Mouse (Mus musculus) kidney, postnatal 14 days (tissue): ENCODE data around the gene Hkdc1.
"Not testable (repeated sequence)": the region's sequence is repeated elsewhere in the genome, so short reads cannot be mapped to it uniquely, and the experiment has no call there.

Source experiments
- DNase-seq: peaks from one replicate; pipeline ENCODE4 v3.0.0; 2022; ENCODE audit warnings: mixed read lengths

The Hkdc1 gene

DNA sequence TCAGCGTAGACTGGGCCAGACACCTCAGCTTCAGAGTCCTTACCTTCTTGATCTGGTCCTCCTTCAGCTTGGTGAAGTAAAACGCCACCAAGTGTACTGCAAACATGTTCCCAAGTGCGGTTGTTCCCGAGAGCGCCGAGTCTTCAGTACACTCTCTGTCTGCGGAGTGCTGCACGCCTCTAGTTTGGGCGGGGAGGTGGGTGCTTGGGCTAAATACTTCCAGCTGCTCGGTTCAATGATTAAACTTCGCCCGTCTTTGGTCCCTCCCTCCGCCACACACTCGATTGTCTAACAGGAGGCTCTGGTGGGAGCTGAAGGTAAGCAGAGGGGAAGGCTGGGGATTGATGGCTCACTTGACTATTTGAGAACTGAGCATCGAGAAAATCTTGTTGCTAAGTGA lies at the start of gene Hkdc1:
TSS of gene Hkdc1 (minus strand) at position 237 of the 400 bp plus-strand sequence.
- peak; percentile 22 for DNase-seq

DNA sequence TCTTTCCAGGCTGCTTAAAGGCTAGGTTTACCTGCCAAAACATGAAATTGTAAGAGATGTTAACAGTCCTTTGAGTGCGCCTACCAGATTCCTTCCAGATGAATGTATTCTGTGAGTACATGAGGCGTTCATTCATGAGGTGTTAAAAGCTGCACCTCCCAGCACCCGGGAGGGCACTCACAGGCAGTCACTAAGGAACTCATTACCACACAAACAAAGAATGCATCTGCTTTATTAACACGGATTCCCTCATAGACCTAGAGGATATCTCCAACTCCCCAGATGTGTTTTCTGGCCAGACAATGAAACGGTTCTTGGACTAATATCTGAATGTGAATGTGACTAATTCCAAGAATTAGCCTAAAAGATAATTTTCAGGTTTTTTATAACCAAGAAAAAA lies 48.8 kb upstream of the Hkdc1 start:
- DNase-seq, result no peak

DNA sequence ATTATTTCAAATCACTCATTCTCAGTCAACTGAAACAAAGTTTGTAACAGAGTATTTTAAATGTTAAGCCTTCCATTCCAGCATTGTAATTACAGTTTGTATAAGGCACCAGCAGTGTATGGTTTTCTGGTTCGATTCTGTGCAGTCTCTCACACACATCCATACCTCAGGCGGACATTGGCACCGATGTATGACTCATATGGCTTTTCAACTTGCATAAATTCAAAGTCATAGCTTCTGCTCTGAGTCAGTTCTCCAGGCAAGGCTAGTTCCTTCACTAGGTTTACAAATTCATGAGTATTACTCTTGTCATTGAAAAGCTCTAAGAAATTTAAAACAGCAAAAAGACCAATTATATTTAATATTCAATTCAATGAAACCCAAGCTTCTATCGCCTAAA lies 47.4 kb upstream of the Hkdc1 start:
- no peak for DNase-seq

DNA sequence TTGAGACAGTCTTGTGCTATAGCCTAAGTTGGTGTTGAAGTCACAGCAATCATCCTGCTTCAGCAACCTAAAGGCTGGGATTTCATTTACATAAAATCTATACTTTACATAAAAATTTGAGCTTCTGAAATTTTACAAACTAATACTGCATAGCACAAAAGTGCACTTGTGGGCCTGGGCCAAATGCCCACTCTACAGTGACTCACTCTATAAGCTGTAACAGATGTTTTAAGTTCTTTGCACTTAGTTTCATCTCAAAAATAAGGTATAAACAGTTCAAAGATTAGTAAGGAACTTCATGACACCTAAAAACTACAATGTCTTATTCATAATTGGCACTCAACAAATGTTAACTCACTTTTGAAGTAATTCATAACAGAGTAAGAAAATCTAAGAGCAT lies 39.0 kb upstream of the Hkdc1 start:
- DNase-seq, result no peak

DNA sequence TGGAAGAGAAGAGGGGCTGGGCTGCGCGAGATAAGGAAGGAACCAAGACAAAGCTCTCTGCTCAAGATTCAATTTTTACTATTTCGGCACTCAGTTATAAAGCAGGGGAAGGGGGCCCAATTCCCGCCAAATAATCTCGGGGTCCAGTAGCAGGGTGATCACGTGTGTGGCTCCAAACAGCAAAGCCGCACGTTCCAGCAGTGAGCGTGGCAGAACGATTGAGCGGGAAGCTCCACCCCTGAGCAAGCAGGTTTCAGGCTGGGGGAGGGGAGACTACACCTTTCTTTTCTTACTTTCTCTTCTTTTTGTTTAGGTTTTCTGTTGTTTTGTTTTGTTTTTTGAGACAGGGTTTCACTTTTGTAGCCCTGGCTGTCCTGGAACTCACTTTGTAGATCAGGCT lies 29.7 kb upstream of the Hkdc1 start:
- not testable (repeated sequence) for DNase-seq

DNA sequence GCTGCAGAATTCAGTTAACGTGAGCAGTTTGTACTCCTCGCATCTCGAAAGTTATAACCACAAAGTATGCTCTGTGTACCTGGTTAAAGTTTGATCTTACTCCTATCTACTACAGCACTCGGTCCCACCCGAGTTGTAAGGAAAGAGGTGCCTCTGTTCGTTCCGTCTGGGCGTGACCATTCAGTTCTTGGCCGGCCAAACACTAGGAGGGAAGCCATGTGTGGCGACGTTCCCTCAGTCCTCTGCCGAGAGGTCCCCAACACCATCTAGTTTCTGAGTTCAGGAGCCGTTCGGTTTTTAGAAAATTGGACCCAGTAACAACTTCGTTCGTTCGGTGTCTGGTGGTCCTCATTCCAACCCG lies 28.0 kb upstream of the Hkdc1 start:
- DNase-seq, result no peak

DNA sequence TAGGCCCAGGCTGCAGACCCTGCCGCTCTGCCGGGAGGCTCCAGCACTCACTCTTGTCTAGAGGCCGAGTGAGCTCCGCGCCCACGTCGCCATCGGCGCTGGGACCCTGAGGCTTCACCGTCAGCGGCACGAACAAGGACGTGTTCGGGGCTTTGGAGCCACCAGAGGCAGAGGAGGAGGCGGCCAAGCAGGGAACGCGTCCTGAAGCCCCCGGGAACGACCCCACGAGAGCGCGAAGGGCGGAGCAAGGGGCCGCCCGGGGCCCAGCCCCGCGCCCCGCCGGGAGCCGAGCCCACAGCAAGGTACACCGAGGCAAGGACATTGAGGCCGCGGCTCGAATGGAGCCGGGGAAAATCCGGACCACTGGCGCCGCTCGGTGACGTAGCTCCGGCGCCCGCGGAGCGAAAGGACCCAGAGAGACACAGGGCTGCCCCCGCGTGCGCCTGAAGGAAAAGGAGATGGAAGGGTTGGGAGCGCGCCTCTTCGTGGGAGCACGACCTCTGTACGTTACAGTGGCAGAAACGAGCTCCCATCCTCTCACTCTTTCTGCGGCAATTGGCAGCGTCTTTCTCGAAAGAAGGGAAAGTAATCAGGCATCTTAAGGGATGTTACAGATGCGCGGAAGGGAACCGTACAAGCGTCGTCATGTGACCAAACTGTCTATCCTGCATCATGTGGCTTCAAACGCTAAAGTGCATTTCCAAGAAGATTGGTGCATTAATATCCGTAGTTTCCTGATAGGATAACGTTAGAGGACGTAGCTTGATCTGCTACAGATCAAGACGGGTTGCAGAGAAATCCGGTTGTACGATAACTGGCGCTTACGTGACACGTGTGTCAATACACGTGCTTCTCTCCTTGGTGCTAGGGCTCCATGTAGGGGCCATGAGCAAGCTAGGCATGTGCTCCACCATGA lies 27.3 kb upstream of the Hkdc1 start, which contains the start of the genes 4930507D05Rik and Supv3l1:
TSS of gene 4930507D05Rik (plus strand) at position 126 of the 916 bp plus-strand sequence.
TSS of gene Supv3l1 (minus strand) at position 375 of the 916 bp plus-strand sequence.
- peak; percentile 93 for DNase-seq

DNA sequence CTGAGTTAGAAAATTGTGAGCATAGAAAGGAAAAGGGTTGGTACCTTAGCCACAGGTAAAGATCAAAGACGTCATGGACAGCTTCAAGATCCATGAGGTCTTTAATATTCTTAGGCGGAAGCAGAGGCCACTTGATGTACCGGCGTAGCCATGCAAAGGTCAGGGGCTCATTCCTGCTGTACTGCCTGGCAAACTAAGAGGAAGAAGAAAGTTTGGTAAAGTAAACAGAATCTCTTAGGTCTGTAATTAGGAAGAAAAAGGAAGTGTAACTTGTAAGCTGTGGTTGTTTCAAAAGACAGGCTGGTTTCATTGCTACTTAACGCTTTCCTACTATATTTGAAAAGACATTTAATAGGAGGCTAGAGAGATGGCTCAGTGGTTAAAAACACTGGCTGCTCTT lies 8.1 kb upstream of the Hkdc1 start:
- DNase-seq, result no peak

DNA sequence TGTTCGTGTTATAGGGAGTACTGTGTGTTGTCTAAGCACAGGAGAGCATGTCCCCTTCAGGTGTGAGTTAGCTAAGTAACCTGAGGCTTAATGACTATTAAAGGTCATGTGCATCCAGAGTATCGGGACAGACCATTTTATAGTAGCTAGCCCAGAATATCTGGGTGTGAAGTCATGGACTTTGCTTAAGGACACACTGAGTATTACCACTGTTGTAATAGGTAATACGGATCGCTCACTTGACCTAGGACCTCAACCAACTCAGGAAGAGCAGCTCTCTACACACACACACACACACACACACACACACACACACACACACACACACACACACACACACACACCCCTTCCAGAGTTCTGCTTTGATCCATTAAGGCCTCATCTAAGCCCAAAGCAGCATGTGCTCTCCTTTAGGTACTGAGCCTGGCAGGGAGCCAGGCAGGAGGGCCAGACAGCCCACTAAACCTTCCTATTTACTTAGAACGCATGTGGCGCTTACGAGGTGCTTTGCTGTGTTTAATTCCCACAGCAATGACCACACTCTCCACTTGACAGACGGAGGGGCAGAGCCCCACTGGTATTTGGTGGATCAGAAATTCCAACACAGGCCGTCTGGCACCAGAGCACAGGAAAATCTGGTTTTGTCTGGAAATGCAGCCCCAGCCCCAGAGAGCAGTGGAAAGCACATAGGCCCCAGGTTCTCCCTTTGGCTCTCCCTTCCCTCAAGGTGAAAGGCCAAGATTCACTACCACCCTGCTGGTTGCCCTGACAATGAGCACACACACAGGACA lies 3.0 kb upstream of the Hkdc1 start:
- peak; percentile 18 for DNase-seq

DNA sequence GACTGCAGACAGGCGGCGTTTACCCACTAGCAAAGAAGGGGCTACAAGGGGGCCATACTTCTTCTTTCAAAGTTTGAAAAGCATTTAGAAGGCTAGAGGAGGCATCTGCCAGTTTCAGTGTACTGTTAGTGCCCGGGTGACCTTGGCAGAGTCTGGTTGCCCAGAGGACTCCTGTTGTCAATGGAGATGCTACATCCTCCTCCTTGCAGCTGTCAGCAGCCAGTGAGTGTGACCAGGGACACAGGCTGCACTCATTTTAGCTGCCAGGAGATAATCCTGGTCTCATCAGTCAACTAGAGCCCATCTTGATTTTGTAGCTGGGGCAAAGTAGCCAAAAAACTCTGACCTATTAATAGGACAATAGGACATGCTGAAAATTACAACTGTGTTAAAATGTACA lies 1.2 kb downstream of the Hkdc1 start:
- no peak for DNase-seq

DNA sequence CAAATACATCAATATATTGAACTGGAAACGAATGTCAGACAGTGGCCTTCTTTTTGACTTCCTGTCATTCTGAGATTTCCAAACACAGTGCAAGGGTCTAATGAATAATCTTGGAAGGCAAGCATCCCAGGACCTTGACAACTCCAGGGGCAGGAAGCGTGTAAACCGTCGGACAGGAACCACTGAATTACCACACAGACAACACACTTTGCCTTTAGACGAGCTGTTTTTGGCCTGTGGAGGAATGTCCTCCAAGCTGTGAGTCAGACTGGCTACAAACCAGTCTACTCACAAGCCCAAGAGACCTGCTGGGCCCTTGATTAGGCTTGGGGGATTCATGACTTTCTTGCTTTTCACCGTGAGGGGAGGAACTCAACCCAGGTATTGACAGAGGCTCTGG lies 1.9 kb downstream of the Hkdc1 start:
- no peak for DNase-seq

DNA sequence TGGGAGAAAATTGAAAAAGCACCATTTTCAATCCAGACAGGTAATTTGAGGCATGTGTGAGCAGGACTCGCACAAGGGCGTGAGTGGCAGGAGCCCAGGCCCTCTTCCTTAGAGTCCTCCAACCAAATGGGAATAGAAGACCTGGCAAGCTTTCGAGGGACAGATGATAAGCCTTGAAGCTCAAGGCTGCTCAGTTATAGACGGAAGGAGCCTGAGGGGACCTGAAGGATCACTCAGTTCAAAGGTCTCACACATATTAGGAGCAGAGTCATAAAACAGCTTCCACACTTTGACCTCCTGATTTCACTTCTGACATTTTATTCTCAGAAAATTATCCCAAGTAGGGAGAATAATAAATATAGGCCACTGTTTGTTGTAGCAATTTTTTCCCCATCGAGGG lies 2.9 kb downstream of the Hkdc1 start:
- DNase-seq, result no peak

DNA sequence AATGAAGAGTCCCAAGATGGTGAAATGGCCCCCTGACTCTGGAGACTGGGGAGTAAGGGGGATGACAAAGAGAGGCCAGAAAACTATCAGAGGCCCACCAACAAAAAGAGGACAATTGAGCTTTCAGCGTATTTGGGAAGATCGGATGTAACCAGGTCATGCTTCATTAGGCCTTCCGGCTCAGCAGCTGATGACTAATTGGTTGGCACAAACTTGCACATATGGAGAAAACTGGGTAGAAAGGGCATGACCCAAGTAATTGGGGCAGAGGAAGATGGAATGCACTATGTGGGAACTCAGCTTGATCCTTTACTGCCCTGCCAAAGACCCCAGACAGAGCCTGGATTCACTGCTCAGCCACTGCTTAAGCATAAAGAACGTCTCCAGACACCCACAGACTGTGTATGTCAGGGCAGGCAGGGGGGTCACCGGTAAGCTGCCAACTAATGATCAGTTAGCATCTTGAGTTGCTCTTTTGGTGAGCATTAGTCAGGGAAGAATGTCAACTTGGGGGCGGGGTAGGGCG lies 3.4 kb downstream of the Hkdc1 start:
- DNase-seq, result no peak

DNA sequence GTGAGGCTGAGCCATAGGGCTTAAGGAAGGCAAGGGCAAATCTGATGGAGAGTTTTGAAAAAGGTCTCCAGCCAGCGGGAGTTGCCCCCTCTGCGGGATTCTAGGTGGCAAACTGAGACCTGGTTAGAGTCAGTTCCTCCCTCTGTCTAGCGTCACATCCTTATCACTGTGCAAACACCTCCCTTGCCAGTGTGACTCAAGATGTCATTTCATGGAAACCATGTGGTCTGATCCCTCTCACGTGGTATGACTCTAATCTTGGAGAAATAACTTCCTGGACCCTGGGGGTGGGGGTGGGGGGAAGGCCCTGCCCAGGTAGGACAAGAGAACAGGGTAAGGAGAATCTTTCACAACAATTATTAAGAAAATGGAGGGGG lies 8.7 kb downstream of the Hkdc1 start:
- DNase-seq, result no peak

DNA sequence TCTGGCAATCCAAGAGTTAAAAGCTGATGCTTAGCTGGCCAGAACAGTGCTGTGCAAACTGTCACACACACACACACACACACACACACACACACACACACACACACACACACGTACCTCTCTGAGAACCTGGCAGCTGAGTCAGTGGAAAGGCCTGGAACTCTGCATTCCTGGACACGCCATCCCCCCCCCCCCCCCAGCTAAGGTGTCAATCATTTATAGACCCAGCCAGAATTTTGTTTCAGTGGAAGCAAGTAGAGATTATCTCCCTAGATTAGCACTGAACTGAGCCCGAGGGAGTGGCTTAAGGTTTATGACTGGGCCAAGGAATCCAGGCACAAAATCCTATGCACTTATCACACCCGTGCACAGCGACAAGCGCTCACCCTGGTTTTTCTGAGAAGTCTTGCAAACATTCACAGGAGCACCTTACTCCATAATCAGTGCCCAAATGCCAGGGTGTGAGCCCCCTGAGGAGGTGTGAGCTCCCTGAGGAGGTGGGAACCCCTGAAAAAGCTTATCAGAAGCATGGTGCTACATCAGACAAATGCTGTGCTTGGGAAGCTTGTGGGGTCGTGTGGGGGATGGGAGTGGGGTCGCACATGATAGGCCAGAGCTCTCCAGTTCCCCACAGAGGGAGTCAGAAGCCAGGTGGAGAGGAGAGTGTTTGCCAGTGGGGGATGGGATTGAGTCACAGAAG lies 9.2 kb downstream of the Hkdc1 start:
- peak; percentile 57 for DNase-seq

DNA sequence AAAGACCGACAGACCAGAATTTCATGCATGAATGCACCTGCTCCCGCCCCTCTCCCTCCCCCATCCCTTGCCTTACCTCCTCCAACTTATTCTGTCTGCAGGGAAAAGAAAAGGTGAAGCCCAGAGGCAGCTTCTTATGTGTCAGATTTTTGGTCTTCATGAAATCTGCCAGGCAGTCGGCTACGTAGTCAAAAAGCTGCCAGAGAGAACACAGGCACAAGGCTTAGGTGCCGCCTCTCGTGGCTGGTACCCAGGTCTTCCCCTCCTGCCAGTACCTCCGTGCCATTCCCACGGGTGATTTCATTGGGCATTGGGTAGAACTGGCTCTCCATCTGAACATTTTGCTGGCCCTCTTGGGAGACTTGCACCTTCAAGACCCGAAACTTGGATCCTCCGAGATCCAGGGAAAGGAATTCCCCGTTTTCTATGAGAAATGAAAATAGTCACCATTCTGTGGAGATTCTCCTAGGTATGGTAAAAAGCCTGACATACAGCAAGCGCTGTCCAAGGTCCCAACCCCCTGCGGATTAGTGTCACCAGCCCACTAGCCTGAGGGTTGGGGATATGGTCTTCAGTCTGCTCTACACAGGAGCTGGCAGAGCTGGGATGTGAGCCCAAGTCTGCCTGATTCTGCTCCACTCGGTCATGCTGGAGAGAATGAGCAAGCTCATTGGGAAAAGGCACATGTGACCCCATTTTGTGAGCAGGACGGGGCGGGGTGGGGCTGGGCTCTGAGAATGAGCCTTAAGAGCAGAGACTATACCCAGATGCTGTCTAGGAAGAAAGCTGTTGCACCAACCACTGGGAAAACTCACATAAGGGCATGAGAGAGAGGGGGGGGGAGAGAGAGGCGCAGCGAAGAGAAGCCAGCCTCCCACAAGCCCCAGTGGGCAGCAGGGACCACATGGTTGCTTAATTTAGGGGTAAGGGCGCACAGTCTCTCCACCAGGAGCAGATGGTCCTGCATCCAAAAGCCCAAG lies 10.6 kb downstream of the Hkdc1 start:
- no peak for DNase-seq

DNA sequence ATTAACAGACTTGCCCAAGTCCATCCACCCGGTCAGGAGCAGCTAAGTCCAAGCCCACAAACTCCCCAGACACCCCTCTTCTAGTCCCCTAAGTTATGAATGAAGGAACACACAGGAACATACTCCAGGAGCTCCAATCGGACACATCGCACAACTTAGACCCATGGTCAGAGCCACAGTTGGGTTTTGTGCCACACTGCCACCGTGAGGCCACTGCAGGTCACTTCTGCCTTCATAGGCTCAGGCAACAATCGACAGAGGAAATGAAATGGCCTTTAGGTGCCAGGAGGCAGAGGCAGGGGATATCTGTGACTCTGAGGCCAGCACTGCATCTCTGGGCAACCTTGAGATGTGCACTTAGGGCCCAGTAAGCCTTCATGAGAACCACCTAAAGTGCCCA lies 11.3 kb downstream of the Hkdc1 start:
- peak; percentile 71 for DNase-seq

DNA sequence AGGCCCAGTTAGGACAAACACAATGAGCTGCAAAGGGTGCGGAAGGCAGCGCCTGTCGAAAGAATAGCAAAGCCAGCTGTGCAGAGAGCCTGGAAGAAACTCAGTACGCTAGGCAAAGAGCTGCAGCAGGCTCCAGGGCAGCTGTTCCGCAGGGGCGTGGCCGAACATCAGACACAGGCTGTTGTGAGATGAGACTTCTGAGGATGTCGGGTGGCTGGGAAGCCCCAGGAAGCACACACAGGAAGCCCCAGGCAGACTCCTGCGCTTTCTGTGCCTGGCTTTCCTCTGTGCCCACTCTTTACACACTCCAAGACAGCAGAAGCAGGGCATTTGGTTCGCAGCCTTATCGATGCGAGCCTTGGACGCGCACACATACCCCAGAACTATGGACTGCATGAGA lies 17.4 kb downstream of the Hkdc1 start:
- DNase-seq, result peak; percentile 45

DNA sequence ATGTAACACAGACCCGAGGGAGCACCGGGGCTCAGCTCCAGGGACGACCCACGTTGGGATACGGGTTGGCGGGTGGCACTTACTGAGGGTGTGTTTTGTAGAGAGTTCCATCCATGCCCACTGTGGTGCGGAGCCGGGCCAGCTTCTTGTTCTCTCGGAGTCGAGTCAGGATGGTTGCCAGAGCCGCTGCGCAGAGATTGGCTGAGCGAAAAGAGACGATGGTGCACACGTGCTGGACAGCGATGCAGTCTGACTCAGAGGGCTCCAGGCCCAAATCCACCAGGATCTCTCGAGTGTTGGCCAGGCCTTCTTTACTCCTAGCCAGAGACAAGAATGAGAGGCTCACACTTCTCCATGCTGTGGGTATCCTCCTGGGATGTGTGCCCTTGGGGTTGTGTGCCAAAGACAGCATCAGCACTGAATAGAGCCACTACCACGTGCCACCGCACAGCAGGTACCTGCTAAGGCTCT lies 20.6 kb downstream of the Hkdc1 start:
- no peak for DNase-seq

DNA sequence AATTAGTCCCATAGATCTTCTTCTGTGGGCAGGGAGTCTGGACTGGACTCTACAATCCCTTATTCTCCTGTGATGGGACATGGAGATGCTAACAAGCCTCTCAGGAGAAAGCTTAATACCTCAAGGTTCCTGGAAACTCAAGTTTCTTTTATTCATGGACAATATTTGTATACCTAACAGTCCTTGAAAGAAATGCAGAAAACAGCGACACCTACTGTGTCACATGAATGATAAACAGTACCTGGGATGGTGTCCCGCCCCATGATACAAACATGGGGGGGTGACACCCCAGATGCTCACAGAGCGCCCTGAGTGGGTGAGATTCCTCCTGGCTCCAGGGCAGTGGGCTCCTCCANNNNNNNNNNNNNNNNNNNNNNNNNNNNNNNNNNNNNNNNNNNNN lies 39.3 kb downstream of the Hkdc1 start:
- DNase-seq, result no peak

DNA sequence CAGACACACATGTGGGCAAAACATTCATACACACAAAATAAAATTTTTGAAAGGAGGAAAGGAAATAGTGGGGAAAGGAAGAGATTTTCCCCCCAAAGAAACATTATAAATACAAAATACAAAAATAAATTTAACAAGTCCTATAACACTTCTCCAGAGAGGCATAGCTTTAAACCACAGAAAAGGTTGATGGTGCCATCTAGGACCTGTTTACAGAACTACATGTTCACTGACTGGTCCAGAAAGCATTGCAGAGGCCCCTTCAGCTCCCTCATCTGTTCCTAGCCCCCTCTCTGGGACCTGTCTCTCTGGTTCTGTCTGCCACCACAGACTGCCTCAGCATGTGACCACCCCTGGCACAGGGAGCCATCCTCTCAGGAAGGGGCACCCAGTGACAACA lies 41.4 kb downstream of the Hkdc1 start:
- DNase-seq, result no peak

DNA sequence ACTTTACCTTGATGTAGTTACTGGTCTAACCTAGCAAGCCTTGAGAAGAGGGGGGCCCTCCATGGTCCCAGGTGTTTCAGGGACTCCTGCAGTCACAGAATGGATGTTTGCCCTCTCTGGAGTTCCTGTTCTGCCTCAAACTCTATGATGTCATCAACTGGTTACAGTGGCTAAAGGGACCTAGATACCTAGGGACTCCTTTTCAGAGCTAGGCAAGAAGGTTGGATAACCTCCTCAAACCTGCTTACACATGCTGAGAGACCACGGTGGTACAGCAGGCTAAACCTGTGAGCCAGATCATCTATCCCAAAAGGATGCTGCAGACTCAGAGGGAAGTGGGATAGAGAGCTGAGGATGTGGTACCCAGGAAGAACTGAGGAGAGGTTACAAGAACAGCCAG lies 42.5 kb downstream of the Hkdc1 start, which contains the start of gene Hk1:
TSS of gene Hk1 (minus strand) at position 101 of the 400 bp plus-strand sequence.
- DNase-seq, result no peak
